Mouse (Mus musculus) small intestine, adult 2 months (tissue): ENCODE measurements at regions not wholly inside any gene's neighbourhood (a gene's known extent, or its start where the extent isn't known, plus 50 kb on each side); places are given as distances from the start of the nearest gene placed in this dataset.

Experiments
- CTCF ChIP-seq: fragments of 200-500 bp; IDR thresholded peaks from 2 replicates; pipeline ENCODE4 v1.5.1; 2012; ENCODE audit warnings: low read depth, mild to moderate bottlenecking, control low read depth, inconsistent platforms, low read length, moderate library complexity, mixed read lengths; ENCODE audit not compliant: insufficient replicate concordance, insufficient read length; ENCODE audit errors: extremely low read depth
- POLR2A ChIP-seq: fragments of 200-500 bp; IDR thresholded peaks from 2 replicates; pipeline ENCODE4 v1.6.1; 2012; ENCODE audit warnings: low read depth, mild to moderate bottlenecking, control low read depth, inconsistent platforms, low read length, moderate library complexity

GRCm38 (mm10) chr13:99042086-99042485 is 57.7 kb upstream of the 1700024P04Rik start:
- no peak for TF ChIP-seq POLR2A
- no peak for TF ChIP-seq CTCF
